Mouse (Mus musculus) adipocyte (in vitro differentiated cells): Measurements from ENCODE around the gene Pecam1.
"Not testable (repeated sequence)": the region's sequence is repeated elsewhere in the genome, so short reads cannot be mapped to it uniquely, and the experiment has no call there.

Source experiments
- DNase-seq: peaks from one replicate; pipeline ENCODE4 v3.0.0-alpha.2; 2016; ENCODE audit warnings: low spot score

Pecam1 gene

DNA sequence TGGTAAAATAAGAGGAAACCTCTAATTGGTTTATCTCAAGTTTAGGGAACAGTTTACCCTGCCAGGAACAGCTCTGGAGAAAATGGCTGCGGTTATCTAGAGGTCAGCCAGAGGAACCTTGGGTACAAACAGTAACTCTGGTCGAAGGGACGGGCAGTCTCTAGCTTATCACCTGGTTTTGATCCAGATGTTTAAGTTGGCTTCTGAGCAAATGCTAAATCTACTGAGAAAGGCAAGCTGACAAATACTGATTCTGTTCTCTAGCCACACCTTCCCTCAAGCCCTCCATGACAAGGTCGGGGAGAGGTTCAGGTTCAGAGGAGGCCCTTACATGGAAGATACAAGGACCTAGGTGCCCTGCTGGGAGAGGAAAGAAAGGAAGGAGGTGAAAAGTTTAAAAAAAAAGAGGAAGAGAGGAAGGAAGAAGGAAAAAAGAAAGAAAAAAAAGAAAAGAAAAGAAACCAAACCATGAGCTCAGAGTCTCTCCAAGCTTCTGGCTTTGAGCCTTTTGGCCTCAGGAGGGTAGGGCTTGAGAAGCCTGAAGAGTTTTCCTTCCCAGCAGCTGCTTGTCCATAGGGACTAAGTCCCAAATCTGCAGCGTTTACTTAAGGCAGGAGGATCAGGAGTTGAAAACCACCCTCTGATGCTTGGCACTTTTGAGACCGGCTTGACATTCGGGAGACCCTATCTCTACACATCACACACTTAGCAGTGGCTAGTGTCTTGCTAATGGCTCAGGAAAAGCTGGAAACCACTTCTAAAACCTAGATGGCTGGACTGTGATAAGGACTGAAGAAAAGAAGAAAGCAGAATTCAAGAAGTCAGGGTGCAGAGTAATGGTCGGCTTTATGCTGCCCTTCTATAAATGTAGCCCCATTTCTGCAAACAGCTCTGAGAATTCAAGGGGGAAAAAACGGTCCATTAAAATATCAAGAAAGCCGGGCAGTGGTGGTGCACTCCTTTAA lies 21.7 kb downstream of the Pecam1 start:
- DNase-seq = peak; percentile 67

DNA sequence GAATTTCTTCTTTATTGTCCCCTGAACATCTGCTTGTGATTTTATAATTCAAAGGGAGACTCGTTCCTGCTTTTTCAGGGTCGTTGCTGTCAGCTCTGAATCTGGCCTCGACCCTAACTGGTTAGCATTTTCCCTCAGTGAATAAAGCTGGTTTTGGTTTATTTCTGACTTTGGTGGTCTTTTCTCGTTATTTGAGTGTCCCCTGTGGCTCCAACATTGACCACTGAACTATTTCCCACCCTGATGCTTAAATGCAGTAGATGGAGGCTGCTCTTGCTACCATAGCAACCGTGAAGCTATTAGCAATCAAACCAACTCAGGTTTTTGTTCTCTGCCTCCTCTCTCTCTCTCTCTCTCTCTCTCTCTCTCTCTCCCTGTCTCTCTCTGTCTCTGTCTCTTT lies 22.5 kb downstream of the Pecam1 start:
- DNase-seq = no peak

DNA sequence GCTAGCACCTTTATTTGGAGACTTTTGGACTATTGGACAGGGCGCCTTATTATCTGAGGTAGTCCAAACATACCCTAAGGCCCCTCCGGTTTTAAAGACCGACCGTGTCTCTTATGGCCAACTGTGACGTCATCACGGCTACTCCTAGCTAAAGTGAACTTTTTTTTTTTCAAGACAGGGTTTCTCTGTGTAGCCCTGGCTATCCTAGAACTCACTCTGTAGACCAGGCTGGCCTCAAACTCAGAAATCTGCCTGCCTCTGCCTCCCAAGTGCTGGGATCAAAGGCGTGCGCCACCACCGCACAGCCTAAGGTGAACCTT lies 25.6 kb downstream of the Pecam1 start:
- not testable (repeated sequence) for DNase-seq

DNA sequence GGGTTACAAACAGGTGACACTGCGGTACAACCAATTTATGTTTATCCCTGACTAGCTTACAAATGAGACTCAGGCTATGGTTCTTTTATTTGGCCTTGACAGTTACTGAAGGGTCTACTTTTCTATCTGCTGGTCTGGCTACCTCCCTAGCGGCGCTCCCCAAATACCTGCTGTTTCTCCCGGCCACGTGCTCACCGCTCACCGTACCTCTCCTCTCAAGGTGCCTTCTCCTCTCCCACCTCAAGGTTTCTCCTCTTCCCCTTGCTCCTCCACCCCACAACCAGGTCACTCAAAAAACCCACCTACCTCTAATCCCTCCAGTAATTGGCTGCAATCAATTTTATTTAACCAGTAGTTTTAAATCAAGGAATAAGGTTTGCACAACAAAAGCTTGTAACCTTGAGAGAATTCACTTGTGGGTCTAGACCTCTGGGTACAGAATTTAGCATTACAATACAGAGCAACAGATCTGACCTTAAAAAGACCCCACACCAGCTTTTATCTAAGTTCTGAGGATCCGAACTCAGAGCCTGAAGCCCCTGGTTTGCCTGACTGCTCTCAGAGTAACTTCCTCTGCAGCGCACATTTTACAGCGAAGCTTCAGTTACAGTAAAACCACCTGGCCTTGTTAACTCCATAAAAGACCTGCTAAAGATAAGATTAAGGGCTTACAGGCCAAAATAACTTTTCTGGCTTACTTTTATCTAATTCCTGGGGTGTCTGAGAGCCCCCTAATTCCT lies 26.1 kb downstream of the Pecam1 start:
- no peak for DNase-seq

DNA sequence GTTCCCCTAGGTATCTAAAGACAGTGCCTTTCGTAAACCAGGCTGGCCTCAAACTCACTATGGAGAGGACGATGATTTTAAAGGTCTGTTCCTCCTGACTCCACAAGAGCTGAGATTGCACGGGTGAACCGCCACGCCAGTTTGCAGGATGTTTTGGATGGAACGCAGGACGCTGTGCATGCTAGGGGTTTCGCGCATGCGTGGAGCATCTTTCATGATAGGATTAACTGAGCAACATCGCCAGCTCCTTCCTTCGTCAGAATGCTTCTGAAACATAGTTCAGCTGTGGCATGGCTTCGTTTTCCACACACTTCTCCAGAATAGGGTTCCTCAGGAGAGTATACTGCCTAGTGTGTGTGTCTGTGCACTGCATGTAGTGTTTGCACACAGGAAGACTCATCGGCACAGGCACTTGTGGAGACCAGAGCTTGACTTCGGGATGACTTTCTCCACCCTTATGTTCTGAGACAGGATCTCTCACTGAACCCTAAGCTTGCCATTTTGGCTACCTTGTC lies 26.8 kb downstream of the Pecam1 start:
- no peak for DNase-seq

DNA sequence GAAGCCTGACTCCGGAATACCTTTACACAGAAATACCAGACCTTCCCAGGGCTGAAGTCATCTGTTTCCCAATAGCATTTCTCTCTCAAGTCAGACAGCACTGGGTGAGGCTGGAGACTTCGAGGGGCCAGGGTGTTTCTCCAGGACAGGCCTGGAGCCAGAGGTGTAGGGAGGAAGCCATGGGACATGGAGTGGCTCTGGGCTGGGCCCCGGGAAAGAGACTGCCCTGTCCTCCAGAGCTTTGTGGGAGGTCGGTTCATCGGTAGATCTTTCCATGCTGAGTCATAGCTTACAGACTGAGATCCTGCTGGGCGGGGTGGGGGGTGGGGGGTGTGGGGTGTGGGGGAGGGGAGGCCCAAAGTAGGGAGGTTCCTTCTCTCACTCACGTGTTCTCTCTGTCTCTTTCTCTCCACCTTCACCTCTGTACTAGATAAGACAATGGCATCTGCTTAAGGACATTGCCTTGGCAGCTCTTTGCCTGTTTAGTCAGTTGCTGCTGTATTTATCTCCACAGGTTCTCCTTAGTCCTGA lies 27.5 kb downstream of the Pecam1 start:
- peak; percentile 71 for DNase-seq

DNA sequence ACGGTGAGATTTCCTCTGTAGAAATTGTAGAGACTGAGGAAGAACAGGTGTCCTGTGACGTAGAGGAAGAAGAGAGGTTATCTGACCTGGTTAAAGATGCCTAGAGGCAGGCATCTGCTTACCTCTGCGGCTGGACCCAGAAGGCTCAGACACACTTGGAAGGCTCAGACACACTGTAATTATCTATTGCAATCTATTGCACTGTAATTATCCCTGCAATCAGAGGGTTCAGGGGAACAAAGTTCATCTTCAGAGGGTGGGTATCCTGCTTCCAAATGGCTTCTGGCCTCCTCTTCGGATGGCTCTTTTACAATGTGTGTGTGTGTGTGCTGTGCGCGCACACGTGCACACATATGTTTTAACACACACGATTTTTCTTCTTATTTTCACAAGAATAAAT lies 30.0 kb downstream of the Pecam1 start:
- DNase-seq = no peak

DNA sequence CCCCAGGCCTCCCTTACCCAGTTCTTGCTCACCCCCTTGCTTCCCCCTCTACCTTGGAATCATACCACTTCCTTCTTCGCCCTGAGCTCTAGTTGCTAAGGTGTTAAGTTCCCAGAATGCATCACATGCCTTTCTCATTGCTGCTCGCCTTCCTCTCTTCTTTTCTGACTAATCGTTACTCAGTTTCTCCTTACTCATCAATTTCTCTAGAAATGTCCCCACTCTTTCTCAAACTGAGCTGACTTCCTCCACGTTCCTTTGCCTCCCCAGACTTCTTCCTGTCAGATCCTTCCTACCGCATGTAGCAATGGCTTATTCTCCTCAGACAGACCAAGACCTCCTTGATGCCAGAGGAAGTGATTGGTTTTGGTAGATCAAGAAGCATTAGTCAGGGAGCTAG lies 33.9 kb downstream of the Pecam1 start:
- no peak for DNase-seq

DNA sequence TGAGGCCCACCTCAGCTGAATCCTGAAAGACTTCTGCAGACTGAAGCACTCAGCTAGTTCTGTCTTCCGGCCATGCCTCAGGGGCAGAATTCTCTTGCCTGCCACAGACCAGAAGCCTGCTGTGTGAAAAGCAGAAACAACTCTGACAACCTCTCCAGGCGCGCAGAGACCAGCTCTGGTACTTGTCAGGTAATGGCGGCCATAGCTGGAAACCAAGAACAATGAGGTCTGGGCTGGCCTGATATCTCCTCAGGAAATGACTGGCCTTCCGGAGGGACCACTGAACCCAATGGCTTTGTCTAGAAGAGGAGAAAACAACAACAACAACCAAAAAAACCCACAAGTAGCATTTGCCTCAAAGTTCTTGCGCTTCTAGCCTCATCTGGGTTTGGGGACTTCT lies 35.4 kb downstream of the Pecam1 start:
- DNase-seq = no peak

DNA sequence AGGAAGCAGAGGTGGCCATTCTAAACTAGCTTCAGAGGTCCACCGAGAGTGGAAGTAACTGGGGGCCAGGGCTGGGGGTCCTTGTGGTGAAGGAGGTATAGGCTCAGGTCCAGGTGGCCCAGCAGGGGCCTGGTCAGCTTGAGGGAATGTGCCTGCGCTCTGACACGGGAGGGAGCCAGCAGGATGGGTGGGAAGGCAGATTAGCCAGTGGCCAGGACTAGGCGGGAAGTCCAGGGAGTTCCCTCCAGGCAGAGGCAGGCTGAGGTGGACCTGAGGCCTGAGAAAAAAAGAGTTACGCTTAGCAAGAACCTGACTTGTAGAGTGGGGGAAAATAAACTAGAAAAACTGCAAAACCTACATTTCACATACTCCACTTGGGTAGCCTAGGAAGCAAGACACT lies 39.6 kb downstream of the Pecam1 start:
- no peak for DNase-seq

DNA sequence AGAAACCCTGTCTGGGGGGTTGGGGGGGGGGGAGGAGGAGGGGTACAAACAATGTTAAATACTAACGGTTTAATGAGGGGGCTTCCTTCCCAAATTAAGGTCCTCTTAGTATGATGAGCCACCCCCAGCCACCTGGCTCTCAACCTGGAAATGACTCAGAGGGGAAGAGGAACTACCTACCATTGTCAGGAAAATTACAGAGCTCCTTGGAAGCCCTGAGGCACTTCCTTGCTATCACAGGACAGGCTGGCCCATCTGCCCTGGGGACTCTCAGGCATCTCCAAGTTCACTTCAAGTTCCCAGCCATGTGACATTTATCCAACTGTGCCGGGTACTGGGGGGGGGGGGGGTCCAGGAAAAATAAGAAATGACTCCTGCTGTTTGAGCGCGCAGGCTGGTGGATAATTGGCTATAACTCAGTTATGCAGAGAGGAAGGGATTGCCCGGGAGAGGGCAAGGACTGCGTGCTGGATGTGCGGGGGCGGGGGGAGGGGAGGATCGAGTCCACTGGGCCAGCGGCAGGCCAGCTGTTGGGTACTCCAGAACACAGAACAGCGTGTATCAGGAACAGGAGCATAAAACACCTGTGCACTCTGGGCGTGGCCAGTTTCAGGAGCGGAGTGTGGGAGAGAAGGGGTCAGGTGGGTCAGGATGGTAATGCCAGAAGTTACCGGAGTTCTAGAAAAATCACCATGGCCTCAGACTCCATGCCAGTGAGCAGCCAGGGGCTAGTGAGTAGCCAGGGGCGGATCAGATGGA lies 41.0 kb downstream of the Pecam1 start:
- DNase-seq = no peak

DNA sequence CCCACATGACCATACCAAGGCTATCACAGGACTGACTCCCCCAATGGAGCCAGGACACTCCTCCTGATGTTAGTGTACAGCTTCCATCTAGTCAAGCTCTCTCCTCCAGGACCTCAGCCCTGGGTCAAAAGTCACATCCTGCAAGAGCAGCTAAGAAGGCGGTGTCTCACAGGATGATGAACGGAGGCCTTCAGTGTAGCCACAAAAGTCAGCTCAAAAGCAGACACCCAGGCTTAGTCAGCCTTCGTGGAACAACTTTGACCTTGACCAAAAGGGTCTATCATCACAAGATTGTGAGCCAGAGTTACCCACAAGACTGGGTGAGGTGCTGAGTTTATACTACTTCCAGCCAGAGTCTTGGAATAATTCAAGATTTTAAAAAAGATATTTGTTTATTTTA lies 42.6 kb downstream of the Pecam1 start:
- no peak for DNase-seq

DNA sequence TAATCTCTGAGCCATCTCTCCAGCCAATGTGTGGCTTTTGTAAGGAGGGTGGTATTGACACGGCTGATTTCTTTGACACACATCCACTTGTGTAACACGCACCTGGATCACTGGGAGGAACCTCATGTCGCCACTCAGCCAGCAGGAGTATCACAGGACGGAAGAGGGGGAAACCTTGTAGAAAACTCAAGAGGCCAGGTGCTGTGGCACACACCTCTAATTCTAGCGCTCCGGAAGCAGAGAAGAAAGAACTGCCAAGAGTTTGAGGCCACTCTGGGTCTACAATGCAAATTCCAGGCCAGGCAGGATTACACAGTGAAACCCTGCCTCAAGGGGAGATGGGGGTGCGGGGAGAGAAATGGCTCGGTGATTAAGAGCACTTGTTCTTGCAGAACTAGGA lies 43.3 kb downstream of the Pecam1 start:
- DNase-seq = no peak

DNA sequence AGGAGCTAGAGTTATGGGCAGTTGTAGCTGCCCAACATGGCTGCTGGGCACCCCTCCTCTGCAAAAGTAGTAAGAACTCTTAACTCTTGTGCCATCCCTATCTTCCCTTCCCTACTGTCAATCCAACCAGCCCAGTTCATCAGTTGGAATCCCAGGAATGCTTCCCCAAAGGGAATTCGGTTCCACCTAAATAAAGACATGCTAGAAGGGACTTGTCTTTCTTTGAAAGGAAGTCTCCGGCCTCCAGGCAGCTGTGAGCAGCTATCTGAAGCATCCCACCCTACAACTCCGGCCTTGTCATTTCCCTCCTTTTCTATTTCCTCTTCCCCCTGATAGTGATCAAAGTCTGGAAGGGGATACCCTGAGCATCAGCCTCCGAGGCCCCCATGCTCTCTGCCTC lies 44.2 kb downstream of the Pecam1 start:
- DNase-seq = no peak

DNA sequence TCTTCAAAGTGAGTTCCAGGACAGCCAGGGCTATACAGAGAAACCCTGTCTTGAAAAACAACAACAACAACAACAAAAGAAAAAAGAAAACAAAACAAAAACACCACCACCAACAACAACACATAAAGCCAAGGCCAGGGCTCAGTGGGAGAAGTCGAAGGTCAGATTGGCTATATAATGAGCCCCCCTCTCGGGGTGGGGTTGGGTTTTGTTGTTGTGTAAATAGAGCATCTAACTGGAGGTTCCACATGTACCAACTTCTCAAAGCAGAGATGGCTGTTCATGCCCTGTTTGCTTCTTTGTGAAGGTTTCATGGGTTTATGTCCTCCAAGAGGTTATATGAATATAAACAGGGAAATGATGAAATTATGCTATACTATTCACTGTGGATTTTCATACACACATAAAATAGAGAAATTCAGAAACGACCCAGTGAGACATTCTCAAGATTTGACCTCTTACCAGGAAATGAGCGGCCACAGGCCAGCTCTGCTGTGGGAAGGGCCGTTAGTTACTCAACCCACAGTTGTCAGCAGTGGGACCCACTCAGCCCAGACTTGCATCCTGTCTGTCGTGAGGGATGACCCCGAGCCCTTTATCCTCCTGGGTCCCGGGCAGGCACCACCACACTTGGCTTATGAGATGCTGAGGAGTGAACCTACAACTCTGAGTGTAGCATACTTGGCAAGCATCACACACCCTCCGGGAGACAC lies 45.9 kb downstream of the Pecam1 start:
- no peak for DNase-seq

DNA sequence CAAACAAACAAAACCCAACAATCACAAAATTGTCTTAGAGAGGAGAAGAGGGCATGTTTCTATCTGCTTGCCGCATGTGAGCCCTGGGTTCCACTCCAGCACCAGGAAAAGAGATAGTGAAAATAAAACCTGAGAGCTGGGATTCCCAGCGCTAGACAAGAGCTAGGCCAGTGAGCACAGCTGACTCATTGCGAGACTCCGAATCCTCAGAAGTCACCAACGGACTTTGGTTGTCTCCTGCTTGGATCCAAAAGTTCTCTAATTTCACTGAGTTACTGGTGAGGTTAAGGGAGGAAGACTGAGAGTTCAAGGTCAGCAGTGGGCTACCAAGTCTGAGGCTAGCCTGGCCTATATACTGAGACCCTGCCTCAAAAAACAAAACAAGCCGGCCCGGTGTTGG lies 46.5 kb downstream of the Pecam1 start:
- DNase-seq = no peak

DNA sequence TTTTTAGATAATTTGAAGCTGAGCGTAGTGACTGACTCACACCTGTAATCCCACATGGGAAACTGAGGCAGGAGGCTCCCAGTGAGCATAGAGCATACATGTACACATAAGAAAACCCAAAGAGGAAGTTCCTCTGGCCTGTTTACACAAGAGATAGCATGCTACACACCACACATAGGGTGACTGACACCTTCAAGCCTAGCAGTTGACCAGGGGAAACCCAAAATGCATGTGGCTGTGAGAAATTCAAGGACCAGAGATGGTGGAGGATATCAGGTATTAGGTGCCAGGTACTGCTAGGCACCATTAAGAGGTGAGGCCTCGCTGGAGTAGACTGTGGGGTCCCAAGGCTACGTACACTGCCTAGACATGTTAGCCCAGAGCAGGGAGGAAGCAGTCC lies 47.8 kb downstream of the Pecam1 start:
- DNase-seq = no peak

DNA sequence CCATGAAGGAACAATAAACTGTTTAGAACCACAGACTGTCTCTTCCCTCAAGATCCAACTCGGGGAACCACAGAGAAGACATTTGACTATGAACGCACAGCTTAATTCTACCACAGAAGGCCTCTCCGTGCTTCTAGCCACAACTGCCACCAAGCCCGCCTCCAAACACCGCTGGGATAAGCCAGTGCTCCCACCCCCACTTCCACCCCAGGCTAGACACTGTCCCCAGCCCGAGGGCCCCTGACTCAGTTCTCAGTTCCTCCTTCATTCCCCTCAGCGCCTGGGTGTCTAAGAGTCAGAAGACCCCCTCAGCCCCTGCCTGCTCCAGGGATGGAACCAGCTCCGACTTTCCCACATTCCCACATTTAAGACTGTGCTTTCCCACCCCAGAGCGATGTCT lies 48.8 kb downstream of the Pecam1 start:
- DNase-seq = no peak

DNA sequence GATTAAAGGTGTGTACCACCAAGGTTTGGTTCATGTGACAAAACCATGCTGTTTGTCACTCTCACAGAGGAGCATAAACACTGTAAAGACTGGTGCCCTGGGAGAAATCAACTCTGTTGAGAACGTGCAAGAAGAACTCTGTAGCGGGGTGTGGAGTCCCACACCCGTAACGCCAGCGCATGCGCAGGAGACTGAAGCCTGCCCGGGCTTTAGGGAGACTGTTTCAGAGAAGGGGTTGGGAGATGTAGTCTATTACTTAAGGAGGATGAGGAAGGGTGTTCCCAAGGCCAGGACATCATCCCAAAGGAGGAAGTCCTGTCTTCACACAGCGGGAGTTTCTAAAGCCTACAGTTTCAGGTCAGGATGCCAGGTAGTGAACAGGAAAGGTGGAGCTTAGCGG lies 51.3 kb downstream of the Pecam1 start:
- DNase-seq = no peak

DNA sequence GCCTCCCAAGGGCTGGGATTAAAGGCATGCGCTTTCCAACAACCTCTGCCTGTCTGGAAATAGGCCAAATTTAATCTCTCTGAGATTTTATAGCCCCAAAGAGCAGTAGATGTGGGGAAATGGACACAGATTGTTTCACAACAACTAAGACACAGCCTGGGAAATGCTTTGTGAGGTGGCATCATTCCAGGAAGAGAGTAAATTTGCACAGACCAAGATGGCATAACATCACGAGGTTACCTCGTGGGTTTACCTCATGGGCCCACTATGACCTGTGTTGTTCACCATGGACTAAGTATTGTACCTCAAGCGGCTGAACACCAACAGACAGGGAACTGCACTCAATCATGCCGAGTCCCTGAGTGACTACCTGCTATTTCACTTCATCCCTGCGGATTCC lies 52.1 kb downstream of the Pecam1 start:
- peak; percentile 86 for DNase-seq

DNA sequence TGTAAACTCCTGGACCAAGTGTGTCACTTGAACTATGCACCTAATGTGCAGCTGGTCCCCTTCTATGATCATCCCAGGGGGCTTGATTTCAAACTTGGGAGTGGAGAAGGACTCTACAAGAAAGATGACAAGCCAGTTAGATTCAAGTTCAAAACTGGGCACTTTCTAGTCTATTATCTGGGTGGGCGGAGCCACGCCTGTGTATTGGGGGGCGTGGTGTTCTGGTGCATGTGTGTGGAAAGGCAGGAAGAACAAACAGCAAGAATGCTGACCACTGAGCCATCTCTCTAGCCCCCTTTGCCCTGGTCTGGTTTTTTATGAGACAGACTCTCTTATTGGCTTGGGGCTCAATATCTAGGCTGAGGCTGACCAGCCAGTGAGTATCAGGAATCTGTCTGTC lies 54.5 kb downstream of the Pecam1 start:
- no peak for DNase-seq

DNA sequence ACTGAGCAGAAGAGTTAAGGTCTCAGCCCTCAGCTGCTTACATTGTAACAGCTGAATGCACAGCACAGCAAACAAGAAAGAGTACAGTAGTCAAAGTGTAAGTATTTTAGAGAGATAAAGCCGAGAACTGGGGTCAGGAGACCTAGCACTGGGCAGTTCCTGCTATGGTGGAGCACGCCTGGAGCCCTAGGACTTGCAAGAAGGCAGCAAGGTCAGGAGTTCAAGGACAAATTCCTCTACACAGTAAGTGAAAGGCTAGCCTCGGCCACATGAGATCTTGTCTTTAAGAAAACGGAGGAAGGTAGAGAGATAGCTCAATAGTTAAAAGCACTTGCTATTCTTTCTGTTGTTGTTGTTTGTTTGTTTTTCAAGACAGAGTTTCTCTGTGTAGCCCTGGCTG lies 57.5 kb downstream of the Pecam1 start:
- DNase-seq = no peak
